Mouse (Mus musculus): ENCODE measurements at regions not wholly inside any gene's neighbourhood (a gene's known extent, or its start where the extent isn't known, plus 50 kb on each side); places are given as distances from the start of the nearest gene placed in this dataset.

GRCm38 (mm10) chr1:90333676-90334430 is 130.1 kb downstream of the Ackr3 start:
- 0 out of 2 replicates have a peak, but pooled peaks cover 2% of the 10 kb centered on the region for H3K27me3 ChIP-seq (replicated peaks)
- 81% methylated on average over 6 of the region's 6 CpGs for WGBS
- no peaks in the 10 kb centered on the region for H3K9me3 ChIP-seq
- no peak overlapping the region for H3K4me2 ChIP-seq
- H3K9ac ChIP-seq = no peak overlapping the region
- no peak overlapping the region for H3K4me3 ChIP-seq
- peaks cover 7% of the 10 kb centered on the region for H3K4me1 ChIP-seq
- no peaks in the 10 kb centered on the region for H3K36me3 ChIP-seq (replicated peaks)
- H3K27ac ChIP-seq = no peak overlapping the region
- ATAC-seq (replicated peaks) = no peak

- H3K4me3 ChIP-seq = no peak overlapping the region
- H3K9ac ChIP-seq = no peak overlapping the region
- H3K27ac ChIP-seq = no peak overlapping the region
- no peaks in the 10 kb centered on the region for H3K36me3 ChIP-seq (replicated peaks)
- 55% methylated on average over 25 of the region's 25 CpGs for WGBS
- H3K4me1 ChIP-seq = peaks cover 7% of the 10 kb centered on the region
- H3K4me2 ChIP-seq = no peak overlapping the region
- no peaks in the 10 kb centered on the region for H3K9me3 ChIP-seq
- H3K27me3 ChIP-seq (replicated peaks) = 0 out of 2 replicates have a peak, but pooled peaks cover 2% of the 10 kb centered on the region
- no peak for ATAC-seq (replicated peaks)
These were observed 131.4 kb downstream of the Ackr3 start for GRCm38 (mm10) chr1:90335001-90335747.

GRCm38 (mm10) chr1:90337876-90338316 is 134.1 kb downstream of the Ackr3 start:
- Histone ChIP-seq H3K4me3 (no peak overlapping the region), H3K4me2 (no peak overlapping the region), H3K9me3 (no peaks in the 10 kb centered on the region), H3K9ac (no peak overlapping the region), H3K27ac (no peak overlapping the region), H3K27me3 (replicated peaks) (0 out of 2 replicates have a peak, but pooled peaks cover 2% of the 10 kb centered on the region), H3K4me1 (peaks cover 7% of the 10 kb centered on the region), H3K36me3 (replicated peaks) (no peaks in the 10 kb centered on the region)
- 86% methylated on average over 12 of the region's 12 CpGs for WGBS
- ATAC-seq (replicated peaks) = no peak

DNA sequence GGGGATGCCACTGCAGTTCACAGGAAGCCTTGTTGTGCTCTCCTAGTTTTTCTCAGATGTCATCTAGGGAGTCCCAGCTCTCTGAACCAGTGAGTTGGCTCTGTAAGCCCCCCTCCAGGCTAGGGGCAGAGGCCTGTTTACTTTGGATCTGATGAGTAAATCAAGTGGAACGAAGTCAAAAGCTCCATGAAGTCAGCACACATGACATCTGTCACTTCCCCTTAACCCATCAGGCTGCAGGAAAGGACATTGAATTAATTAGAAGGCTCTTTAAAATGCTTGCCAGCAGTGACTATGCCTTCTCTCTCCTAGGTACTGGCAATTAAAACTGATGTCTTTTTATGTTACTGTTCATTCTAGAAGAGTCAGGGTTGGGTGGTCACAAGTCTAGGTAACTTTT is 138.6 kb downstream of the Ackr3 start:
- no peak for ATAC-seq (replicated peaks)

DNA sequence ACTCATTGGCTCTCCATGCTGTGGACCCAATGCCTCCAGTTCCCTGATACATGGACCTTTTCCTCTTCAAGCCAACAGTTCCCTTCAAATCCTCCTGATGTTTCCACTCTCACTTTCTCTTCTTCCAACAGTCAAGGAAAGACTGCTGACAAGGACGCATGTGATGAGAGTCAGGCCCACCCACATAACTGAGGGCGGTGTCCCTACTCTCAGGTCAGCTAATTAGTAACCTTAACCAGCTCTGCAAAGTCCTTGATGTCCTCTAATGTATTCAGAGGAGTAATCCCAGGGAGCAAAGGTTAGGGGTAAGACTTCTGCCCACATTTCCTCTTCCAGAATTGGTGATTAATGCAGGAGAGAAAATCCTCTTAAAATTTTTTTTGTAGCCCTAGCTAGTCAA is 139.7 kb downstream of the Ackr3 start:
- H3K27ac ChIP-seq = no peak overlapping the region
- no peaks in the 10 kb centered on the region for H3K4me1 ChIP-seq
- no peaks in the 10 kb centered on the region for H3K36me3 ChIP-seq (replicated peaks)
- no peaks in the 10 kb centered on the region for H3K27me3 ChIP-seq (replicated peaks)
- H3K4me2 ChIP-seq = no peak overlapping the region
- no peak overlapping the region for H3K4me3 ChIP-seq
- no peaks in the 10 kb centered on the region for H3K9me3 ChIP-seq
- WGBS = 46% methylated on average over 2 of the region's 2 CpGs
- no peak overlapping the region for H3K9ac ChIP-seq
- no peak for ATAC-seq (replicated peaks)

More for the DNA sequence above, 138.6 kb downstream of the Ackr3 start:
- Histone ChIP-seq H3K27ac (no peak overlapping the region), H3K9ac (no peak overlapping the region), H3K4me3 (no peak overlapping the region), H3K4me2 (no peak overlapping the region), H3K27me3 (replicated peaks) (no peaks in the 10 kb centered on the region), H3K36me3 (replicated peaks) (no peaks in the 10 kb centered on the region), H3K4me1 (no peaks in the 10 kb centered on the region), H3K9me3 (no peaks in the 10 kb centered on the region)
- WGBS = 11% methylated on average over 1 of the region's 1 CpGs

DNA sequence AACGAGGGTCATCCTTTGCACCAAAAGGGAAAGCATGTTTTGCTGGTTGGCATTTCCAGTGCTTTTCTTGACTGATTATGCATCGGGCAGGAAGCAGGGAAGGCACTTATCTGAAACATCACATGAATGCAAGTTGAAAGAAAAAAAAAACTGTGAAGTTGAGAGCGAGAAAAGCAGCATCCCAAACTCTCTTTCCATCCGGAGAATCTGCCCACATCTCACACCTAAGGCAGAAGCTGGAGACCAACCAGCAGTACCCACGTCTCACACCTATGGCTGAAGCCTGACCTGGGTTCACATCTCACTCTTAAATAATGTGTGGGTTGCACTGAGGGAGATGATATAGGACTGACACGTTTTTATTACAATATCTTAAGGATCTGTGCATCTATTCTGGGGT is 143.3 kb downstream of the Ackr3 start:
- 75% methylated on average over 6 of the region's 6 CpGs for WGBS
- no peak for ATAC-seq (replicated peaks)
- no peak overlapping the region for H3K27ac ChIP-seq
- no peak overlapping the region for H3K9ac ChIP-seq
- no peaks in the 10 kb centered on the region for H3K9me3 ChIP-seq
- no peak overlapping the region for H3K4me3 ChIP-seq
- H3K4me1 ChIP-seq = no peaks in the 10 kb centered on the region
- H3K4me2 ChIP-seq = no peak overlapping the region
- H3K36me3 ChIP-seq (replicated peaks) = no peaks in the 10 kb centered on the region
- H3K27me3 ChIP-seq (replicated peaks) = no peaks in the 10 kb centered on the region

- Histone ChIP-seq H3K36me3 (replicated peaks) (no peaks in the 10 kb centered on the region), H3K27me3 (replicated peaks) (no peaks in the 10 kb centered on the region), H3K4me2 (no peak overlapping the region), H3K27ac (no peak overlapping the region), H3K9me3 (no peaks in the 10 kb centered on the region), H3K4me1 (peaks cover 12% of the 10 kb centered on the region; the same call in 1 of the 2 replicates), H3K4me3 (no peak overlapping the region), H3K9ac (no peak overlapping the region)
- ATAC-seq (replicated peaks) = no peak
- WGBS = 33% methylated on average over 6 of the region's 6 CpGs
These were observed 145.8 kb downstream of the Ackr3 start for GRCm38 (mm10) chr1:90349611-90350010.

DNA sequence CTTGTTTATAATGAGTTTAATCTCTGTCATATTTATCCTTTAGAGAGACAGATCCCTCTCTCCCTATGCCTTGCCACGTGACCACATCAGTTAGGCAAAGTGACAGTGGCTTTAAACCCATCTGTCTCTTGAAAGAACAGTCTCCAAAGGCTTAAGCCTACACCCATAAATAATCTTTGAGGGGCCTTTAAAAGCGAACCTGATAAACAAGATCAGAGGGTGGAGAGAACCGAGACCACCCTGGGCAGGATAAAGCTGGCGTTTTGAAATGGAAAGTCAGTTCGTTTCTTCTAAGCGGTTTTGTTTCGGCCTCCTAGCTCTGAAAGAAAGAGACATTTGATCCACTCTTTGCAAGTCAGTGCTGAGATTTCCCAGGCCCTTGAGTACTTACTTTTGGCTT is 149.5 kb downstream of the Ackr3 start:
- Histone ChIP-seq H3K9me3 (no peaks in the 10 kb centered on the region), H3K27ac (peak overlapping the region; percentile 6; the same call in 1 of the 2 replicates), H3K9ac (no peak overlapping the region), H3K4me1 (peaks cover 12% of the 10 kb centered on the region; the same call in 1 of the 2 replicates), H3K4me3 (no peak overlapping the region), H3K4me2 (no peak overlapping the region), H3K27me3 (replicated peaks) (no peaks in the 10 kb centered on the region), H3K36me3 (replicated peaks) (no peaks in the 10 kb centered on the region)
- 10% methylated on average over 7 of the region's 7 CpGs for WGBS
- ATAC-seq (replicated peaks) = peak; percentile 58

GRCm38 (mm10) chr1:90356567-90356966 is 152.8 kb downstream of the Ackr3 start:
- ATAC-seq (replicated peaks) = no peak
- 85% methylated on average over 3 of the region's 3 CpGs for WGBS
- no peaks in the 10 kb centered on the region for H3K27me3 ChIP-seq (replicated peaks)
- H3K4me2 ChIP-seq = no peak overlapping the region
- peaks cover 12% of the 10 kb centered on the region; the same call in 1 of the 2 replicates for H3K4me1 ChIP-seq
- H3K4me3 ChIP-seq = no peak overlapping the region
- H3K9ac ChIP-seq = no peak overlapping the region
- no peaks in the 10 kb centered on the region for H3K36me3 ChIP-seq (replicated peaks)
- H3K27ac ChIP-seq = no peak overlapping the region
- H3K9me3 ChIP-seq = no peaks in the 10 kb centered on the region

DNA sequence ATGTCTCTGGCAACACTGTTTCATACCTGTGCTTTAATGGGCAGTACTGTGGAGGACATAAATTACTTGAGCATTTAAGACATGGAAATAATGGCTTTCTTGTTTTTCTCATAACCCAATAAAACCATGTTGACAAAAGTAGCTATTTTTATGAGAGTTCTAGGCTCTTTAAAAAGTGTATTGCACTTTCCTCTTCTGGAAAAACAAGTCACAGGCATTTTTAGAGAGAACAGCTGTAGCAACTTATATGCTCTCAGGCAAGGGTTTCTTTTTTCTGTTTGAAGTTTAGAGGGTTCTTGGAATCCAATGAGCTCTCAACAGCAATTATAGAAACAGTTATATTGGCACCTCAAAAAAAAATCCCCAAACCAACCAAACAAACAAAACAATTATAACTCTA is 153.6 kb downstream of the Ackr3 start:
- peaks cover 12% of the 10 kb centered on the region; the same call in 1 of the 2 replicates for H3K4me1 ChIP-seq
- no peaks in the 10 kb centered on the region for H3K36me3 ChIP-seq (replicated peaks)
- H3K27me3 ChIP-seq (replicated peaks) = no peaks in the 10 kb centered on the region
- H3K4me2 ChIP-seq = no peak overlapping the region
- no peaks in the 10 kb centered on the region for H3K9me3 ChIP-seq
- H3K9ac ChIP-seq = no peak overlapping the region
- no peak overlapping the region for H3K27ac ChIP-seq
- no peak overlapping the region for H3K4me3 ChIP-seq
- no peak for ATAC-seq (replicated peaks)

GRCm38 (mm10) chr1:90358971-90359370 is 155.2 kb downstream of the Ackr3 start:
- no peaks in the 10 kb centered on the region for H3K27me3 ChIP-seq (replicated peaks)
- no peaks in the 10 kb centered on the region for H3K36me3 ChIP-seq (replicated peaks)
- H3K9ac ChIP-seq = no peak overlapping the region
- no peaks in the 10 kb centered on the region for H3K9me3 ChIP-seq
- no peak overlapping the region for H3K4me2 ChIP-seq
- no peaks in the 10 kb centered on the region for H3K4me1 ChIP-seq
- ATAC-seq (replicated peaks) = no peak
- H3K27ac ChIP-seq = no peak overlapping the region
- 94% methylated on average over 2 of the region's 2 CpGs for WGBS
- H3K4me3 ChIP-seq = no peak overlapping the region

GRCm38 (mm10) chr1:90360065-90360464 is 156.3 kb downstream of the Ackr3 start:
- H3K36me3 ChIP-seq (replicated peaks) = no peaks in the 10 kb centered on the region
- H3K27ac ChIP-seq = no peak overlapping the region
- no peak overlapping the region for H3K4me3 ChIP-seq
- no peak overlapping the region for H3K9ac ChIP-seq
- H3K9me3 ChIP-seq = no peaks in the 10 kb centered on the region
- 85% methylated on average over 3 of the region's 3 CpGs for WGBS
- ATAC-seq (replicated peaks) = no peak
- H3K27me3 ChIP-seq (replicated peaks) = no peaks in the 10 kb centered on the region
- H3K4me2 ChIP-seq = no peak overlapping the region
- H3K4me1 ChIP-seq = no peaks in the 10 kb centered on the region
